Mouse (Mus musculus): ENCODE measurements around the gene Cacna1a. TPM values are rescaled to one million over a fixed set of nuclear protein-coding genes. Genes with fewer than 3 reads are reported as not detected.

Cacna1a gene
- 5.0 and 6.7 TPM in 2 replicates for polyA plus RNA-seq (2012; rRNA removed)

DNA sequence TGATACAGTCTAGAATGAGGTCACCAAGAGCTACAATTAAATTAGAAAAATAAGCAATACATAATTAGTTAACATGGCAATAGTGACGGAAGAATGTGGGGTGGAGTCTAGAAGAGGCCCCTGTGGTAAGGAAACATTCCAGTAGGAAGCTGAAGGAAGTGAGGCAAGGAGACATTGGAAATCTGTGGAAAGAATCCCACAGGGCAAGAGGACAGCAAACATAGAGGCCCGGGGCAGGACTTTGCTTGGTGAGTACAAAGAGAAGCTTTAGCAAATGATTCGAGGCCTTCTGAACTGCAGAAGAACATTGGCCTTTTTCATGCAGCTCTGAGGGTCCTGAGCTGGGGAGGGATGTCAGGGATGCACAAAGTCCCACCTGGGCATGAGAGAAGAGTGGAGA, at the start of gene Cacna1a:
Gene Cacna1a (plus strand): TSS at position 166 of the 400 bp plus-strand sequence.
- no peak for DNase-seq (ENCODE audit: low spot score)

DNA sequence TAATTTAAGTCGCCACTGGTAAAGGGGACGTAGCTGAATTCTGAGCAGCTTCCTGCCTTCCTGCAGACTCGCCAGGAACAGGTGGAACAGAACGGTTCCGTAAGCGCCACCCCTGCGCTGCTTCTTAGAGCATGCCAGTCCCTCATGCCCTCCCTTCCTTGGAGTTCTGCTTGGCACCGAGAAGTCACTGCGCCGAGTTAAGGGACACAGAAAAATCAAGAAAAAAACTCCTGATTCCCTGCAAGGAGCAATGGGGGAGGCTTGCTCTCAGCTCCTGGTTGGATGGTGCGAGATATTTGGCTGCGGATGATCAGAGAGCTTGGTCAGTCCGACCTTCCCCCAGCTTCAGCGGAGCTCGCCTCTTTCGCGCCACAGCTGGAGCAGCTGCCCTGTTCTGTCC, 49.7 kb upstream of the Cacna1a start:
- no peak for DNase-seq (ENCODE audit: low spot score)

- DNase-seq (ENCODE audit: low spot score): no peak
Observed at GRCm38 (mm10) chr8:84339320-84339719, 48.9 kb upstream of the Cacna1a start.

GRCm38 (mm10) chr8:84339867-84340266, 48.4 kb upstream of the Cacna1a start:
- DNase-seq (ENCODE audit: low spot score): no peak

- DNase-seq (ENCODE audit: low spot score): no peak
Observed at GRCm38 (mm10) chr8:84340671-84341070, 47.6 kb upstream of the Cacna1a start.

DNA sequence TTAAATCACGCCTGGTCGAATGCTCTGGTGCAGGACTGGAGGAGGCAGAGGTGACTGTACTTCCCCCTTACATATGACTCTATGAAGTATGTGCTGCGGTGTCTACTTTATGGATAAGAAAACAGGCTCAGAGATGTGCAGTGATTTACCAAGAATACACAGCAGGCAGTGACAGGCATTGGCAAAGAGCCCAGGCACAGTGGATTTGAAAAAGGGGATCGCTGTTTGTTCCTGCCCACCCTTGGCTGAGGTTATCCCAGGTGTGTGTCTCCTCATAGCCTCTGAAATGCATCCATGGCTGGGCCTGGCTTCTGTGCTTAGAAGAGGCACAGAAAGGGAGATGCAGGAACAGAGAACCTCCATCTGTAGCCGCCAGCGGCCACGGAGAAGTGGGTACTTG, 42.7 kb upstream of the Cacna1a start:
- DNase-seq (ENCODE audit: low spot score): no peak

- no peak for DNase-seq (ENCODE audit: low spot score)
Observed at GRCm38 (mm10) chr8:84346421-84346820, 41.8 kb upstream of the Cacna1a start.

GRCm38 (mm10) chr8:84349526-84349925, 38.7 kb upstream of the Cacna1a start:
- DNase-seq (ENCODE audit: low spot score): no peak

DNA sequence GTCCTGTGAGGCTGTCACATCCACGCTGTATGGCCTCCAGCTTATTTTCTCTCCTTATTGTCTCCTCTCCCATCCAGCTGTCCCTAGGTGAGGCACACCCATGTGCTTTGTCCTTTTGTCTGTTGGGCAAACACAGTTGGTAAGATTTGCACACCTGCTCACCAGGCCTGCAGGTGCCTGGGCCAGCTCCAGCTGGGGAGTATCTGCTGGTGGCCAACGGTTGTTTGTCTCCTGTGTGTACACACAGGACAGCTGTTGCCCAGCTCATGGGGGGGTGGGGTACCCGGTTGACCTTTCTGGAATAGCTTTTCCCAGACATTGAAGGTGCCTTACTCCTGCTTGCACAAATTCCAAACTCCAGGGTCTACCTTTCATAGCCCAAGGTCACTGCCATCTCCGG, 37.3 kb upstream of the Cacna1a start:
- no peak for DNase-seq (ENCODE audit: low spot score)

GRCm38 (mm10) chr8:84356482-84356881, 31.8 kb upstream of the Cacna1a start:
- DNase-seq (ENCODE audit: low spot score): no peak

DNA sequence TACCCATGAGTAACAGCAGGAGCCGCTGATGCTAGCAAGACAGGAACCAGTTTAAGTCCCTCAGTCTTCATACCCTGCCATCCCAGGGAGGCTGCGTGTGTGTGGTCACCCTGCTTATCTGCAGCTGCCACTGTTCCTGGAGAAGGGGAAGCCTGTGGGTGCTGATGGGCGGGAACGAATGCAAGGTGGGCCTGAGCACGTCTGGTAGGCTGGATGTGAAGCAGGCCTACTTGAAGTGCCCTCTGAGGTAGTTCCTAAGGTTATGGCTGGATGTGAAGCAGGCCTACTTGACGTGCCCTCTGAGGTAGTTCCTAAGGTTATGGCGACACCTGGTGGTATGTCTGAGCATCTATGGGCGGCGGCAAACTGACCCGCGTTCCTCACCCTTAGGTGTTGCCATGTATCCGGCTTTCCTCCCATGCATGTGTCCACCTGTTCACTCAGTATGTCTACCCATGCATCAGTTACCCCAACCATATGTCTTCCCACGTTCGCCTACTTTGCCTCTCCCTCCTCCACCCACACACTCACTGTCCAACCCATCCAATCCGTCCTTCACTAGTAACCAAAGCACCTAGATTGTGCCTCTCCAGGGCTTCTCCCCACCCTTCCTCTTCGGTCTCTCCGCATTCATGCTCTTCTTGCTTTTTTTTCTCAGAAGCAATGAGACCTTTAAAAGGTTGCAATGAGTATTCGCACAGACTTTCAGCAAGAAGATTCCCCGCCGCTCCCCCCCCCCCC, 30.4 kb upstream of the Cacna1a start:
- peak; percentile 50 for DNase-seq (ENCODE audit: low spot score)

- DNase-seq (ENCODE audit: low spot score): peak; percentile 67
Observed at GRCm38 (mm10) chr8:84363428-84364134, 24.7 kb upstream of the Cacna1a start.

- no peak for DNase-seq (ENCODE audit: low spot score)
Observed at GRCm38 (mm10) chr8:84365197-84365596, 23.0 kb upstream of the Cacna1a start.

DNA sequence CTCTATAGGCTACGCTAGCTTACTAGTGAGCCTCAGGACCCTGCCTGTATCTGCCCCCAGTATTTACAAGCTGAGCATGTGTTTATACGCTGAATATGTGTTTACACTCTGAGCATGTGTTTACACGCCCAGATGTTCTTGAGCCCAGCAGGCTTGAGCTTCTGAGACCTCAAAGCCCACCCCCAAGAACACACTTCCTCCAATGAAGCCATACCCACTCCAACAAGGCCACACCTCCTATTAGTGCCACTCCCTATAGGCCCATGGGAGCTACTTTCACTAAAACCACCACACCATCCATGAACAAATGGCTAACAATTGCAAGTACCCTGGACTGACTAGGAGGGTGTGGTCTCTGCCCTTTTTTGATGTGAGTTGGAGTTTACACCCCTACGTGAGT, 17.3 kb upstream of the Cacna1a start:
- DNase-seq (ENCODE audit: low spot score): no peak

- DNase-seq (ENCODE audit: low spot score): no peak
Observed at GRCm38 (mm10) chr8:84375038-84375437, 13.2 kb upstream of the Cacna1a start.

DNA sequence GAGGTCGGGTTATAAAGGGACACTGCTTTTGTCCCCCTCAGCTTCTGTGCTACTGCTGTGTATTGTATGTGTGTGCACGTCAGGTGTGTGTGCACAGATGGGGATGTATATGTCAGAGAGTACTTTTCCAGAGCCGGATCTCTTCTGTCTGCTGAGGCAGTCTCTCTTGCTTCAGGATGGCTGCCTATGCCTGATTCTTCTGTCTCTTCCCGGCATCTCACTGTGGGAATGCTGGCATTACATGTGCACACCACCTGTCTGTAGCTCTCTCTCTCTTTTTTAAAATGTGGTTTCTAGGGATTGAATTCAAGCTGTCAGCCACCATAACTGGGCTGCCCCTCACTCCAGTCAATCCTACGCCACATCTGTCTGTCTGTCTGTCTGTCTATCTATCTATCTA, 12.4 kb upstream of the Cacna1a start:
- DNase-seq (ENCODE audit: low spot score): no peak

DNA sequence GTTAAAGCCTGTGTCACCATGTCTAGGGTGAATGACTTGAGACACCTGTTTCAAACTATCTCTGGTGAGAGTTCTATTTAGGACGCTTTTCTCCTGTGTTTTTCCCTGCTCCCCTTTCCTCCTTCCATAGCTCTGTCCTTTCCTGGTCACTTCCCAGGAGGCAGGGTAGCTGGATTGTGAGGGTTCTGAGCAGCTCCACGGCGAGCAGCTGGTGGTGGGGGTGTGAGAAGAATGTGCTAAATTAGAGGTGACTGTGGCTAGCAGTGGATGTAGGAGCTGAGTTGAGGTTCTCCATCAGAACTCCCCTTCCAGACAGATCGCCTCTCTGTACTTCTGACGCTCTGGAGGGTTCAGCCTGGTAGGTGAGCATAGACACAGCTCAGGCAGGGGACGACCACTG, 11.7 kb upstream of the Cacna1a start:
- DNase-seq (ENCODE audit: low spot score): no peak

DNA sequence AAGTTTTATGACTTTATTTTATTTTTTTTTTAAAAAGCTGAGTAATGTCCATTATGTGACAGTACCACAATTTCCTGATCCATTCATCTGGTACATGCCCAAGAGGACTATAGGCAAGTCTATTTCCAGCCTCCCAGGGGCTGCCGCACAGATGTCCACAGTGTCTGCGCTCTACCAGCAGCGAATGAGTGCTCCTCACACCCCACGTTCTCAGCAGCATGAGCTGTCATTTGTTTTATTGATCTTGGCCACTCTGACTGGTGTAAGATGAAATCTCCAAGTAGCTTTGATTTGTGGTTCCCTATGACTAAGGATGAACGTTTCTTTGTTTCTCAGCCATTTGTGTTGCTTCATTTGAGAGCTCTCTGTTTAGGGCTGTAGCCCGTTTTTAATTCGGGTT, 6.6 kb upstream of the Cacna1a start:
- DNase-seq (ENCODE audit: low spot score): no peak

DNA sequence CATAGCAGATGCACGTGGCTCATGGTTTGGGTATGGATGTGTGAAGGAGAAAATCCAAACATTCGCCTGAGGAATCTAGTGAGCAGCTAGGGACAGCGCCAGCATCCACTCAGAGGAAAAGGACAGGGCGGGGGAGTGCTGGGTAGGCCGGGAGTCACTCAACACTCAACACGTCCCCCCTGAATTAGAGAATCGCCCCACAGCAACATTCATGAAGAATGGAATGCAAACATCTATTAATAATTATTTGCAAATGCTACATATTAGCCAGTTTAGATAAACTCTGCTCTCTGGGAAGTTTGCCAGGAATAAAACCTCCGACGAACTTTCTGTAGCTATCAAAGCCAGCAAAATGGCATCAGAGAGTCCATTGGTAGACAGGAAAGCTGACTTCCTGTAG, 533 bp downstream of the Cacna1a start:
- no peak for DNase-seq (ENCODE audit: low spot score)

GRCm38 (mm10) chr8:84389173-84389572, 933 bp downstream of the Cacna1a start:
- DNase-seq (ENCODE audit: low spot score): no peak

DNA sequence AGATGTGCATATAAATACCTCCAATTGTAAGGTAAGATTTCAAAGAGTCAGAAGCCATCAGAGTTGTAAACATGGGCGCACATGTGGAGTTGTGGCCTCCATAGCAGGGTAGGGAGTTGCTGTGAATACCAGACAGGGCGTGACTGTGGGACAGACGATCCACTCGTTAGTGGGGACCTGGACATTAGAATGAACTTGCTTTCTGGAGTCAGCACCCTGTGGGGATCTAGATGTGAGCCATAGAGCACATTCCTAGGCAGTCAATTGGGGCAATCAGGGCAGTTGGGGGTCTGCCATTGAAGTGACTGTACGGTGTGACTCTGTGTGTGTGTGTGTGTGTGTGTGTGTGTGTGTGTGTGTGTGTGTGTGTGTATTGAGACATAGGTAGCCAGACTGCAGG, 3.4 kb downstream of the Cacna1a start:
- DNase-seq (ENCODE audit: low spot score): no peak

GRCm38 (mm10) chr8:84395751-84396457, 7.7 kb downstream of the Cacna1a start:
- no peak for DNase-seq (ENCODE audit: low spot score)
